Mouse (Mus musculus) C2C12 (cell line): ENCODE measurements around the gene Tmem60.

ENCODE experiments used
- CEBPB ChIP-seq: IDR thresholded peaks from one replicate; pipeline ENCODE4 v1.6.1; 2011; ENCODE audit warnings: low read depth, mild to moderate bottlenecking, control low read depth, moderate library complexity
- CTCF ChIP-seq: IDR thresholded peaks from one replicate; pipeline ENCODE4 v1.5.1; 2011; ENCODE audit not compliant: control insufficient read depth, insufficient read depth, insufficient read length
- FOSL1 ChIP-seq: IDR thresholded peaks from one replicate; pipeline ENCODE4 v1.8.0; 2011; ENCODE audit warnings: mild to moderate bottlenecking, low read length; ENCODE audit not compliant: poor library complexity, insufficient read depth, severe bottlenecking
- MYOD1 ChIP-seq: IDR thresholded peaks from one replicate; pipeline ENCODE4 v1.6.1; 2011; ENCODE audit warnings: low read depth; ENCODE audit not compliant: control insufficient read depth, insufficient read length
- MYOG ChIP-seq: IDR thresholded peaks from one replicate; pipeline ENCODE4 v1.6.1; 2011; ENCODE audit not compliant: control insufficient read depth, insufficient read length; ENCODE audit errors: extremely low read depth
- USF1 ChIP-seq: IDR thresholded peaks from one replicate; pipeline ENCODE4 v1.6.1; 2011; ENCODE audit warnings: low read depth, mild to moderate bottlenecking, control low read depth, moderate library complexity

DNA sequence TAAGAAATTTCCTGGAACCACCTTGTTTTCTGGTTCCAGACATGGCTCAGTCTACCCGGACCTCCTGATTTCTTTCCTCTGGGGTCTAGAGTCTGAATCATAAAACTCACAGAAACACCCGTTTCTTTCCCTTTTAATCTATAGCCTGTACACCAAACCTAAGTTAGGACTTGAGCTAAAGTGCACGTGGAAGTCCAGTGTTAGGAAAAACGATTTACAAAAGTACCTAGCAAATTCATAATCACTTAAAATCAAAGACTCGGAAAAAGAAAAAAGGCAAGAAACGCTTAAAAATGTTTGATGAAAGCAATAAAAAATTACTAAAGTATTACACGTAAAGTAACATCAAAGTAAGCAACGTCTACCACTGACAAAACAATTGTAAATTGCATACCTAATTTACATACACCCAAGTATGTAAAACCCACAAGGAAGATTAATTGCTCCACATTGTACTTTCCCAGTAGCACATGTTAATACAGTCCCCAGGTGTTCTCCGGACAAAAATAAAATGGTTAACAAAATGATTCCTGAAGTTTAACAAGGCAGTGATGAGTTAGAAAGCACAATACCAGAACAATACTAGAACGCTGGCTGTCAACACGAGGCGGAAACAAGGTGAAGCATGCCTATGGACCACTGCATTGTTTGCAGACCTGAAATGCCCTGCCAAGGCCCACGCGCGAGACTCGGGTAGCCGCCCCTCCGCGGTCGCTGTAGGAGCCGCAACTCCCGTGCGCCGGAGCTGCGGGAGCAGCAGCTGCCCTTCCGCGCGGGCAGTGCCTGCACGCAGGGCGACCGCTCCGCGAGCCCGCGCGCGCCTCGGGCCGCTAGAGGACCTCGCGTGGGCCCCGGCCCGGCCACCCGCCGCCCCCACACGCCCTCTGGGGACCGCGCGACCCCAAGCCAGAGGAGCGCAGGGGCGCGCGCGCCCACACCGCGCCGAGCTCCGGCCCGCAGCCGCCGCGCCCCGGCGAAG is 905 bp upstream of the Tmem60 start:
- TF ChIP-seq CTCF: no peak
- no peak for TF ChIP-seq MYOG
- no peak for TF ChIP-seq USF1
- TF ChIP-seq CEBPB: no peak
- no peak for TF ChIP-seq FOSL1
- TF ChIP-seq MYOD1: no peak
